Mouse (Mus musculus) spleen, embryonic (tissue): ENCODE results near the gene Vrk2.

Source experiments
- CTCF ChIA-PET: fragments of 350-600 bp; sonication (Branson Sonifier 250); formaldehyde crosslinking; loops from one replicate; lab custom pipeline; 2022; lab: Charles Lee

The Vrk2 gene

GRCm38 (mm10) chr11:26551551-26551950 is 42.2 kb downstream of the Vrk2 start:
- CTCF ChIA-PET = no interaction called here

DNA sequence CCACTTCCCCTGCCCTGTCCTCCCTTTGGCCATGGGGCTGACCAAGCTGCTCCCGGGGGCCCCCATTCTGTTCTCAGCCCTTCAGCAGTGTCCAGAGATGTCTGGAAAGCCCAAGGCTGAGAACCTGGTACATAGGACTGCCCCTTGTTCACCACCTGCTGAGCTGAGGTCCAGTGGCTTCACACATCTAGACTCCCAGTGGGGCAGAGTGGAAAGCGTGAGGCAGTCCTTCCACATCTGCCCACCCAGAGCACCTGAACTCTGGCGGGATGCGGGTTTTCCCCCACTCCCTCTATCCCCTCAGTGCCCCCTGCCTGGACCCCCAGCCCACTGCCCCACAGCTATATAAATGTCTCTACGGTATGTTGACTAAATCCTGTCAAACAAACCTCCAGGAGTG is 56.0 kb downstream of the Vrk2 start:
- CTCF ChIA-PET = no interaction called here

DNA sequence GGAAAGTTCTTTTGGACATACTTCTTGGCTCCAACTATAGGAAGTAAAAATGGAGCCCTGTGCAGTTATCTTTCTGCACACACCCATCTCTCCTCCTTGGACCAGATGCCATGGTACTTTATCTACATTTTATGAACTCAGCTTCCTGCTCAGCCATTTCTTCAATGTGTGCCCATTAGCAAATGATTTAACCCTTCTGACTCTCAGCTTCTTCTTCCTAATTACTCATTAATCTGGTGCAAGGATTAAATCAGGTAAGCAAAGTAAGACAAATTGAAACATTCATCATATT is 60.0 kb downstream of the Vrk2 start:
- CTCF ChIA-PET = no interaction called here

GRCm38 (mm10) chr11:26532994-26533827 is 60.6 kb downstream of the Vrk2 start:
- CTCF ChIA-PET = no interaction called here

- CTCF ChIA-PET = no interaction called here
These were observed 66.9 kb downstream of the Vrk2 start for GRCm38 (mm10) chr11:26526861-26527260.

- CTCF ChIA-PET = no interaction called here
These were observed 74.8 kb downstream of the Vrk2 start for GRCm38 (mm10) chr11:26518991-26519390.

GRCm38 (mm10) chr11:26516086-26516485 is 77.7 kb downstream of the Vrk2 start:
- CTCF ChIA-PET = no interaction called here

GRCm38 (mm10) chr11:26513683-26514082 is 80.1 kb downstream of the Vrk2 start:
- CTCF ChIA-PET = no interaction called here

GRCm38 (mm10) chr11:26495951-26496350 is 97.8 kb downstream of the Vrk2 start:
- CTCF ChIA-PET = interaction anchor here (0.6 kb wide), 1 partner anchor 904 kb away, joined by 6 read pairs; no protein-coding TSS in a partner anchor

DNA sequence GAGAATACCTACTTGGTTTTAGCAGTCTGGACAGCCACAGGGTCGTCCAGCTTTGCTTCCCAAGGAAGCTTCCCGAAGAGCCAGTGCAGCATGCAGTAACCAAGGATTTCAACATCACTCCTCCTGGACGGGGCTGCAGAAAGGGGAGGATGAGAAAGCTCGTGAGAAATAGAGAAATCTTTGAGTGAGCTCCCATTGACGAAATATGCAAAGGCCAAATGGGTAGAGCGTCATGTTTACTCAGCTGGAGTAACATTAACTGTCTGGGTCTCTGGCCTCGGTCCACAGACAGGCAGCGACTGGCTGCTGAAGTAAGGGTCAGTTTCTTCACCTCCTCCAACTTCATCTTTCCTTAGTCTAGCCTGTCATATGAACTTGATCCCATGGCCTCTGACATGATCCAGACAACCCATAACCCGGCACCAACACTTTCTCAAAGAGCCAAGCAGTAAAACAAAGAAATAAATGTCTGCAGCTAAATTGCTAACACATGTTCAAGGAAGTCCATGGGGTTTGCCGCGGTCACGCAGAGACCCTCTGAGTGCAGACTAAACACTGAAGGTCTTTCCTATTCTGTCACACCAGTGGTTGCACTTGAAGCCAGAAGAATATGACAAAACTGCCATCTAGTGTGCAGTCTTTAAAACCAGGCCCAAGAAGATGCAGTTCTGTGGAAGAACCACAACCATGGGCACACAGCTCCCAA is 103.9 kb downstream of the Vrk2 start:
- CTCF ChIA-PET = interaction anchor here (0.6 kb wide), 2 partner anchors 33 to 281 kb away, joined by 4 read pairs; no protein-coding TSS in a partner anchor

DNA sequence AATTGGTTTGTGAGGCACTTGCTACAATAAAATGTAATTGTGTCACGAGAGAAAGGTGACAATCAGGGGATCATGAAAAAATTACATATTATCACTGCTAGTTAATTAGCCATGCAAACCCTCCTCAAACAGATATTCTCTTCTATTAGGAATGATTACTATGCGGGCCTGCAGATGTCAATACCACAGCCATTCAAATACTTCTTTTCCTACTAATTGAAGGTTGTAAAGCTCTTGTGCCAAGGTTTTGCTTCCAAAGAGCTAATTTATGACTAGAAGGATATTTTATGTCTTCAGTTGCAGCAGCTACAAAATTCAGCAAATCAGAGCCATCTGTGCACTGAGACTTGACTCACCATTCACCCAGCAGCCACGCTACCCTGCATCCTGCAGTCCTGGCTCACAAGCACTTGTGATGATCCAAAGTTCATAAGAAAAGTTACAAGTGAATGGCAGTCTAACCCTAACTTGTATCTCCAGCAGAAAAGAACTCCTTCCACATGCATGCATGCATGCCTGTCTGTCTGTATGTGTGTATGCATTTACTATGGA is 112.0 kb downstream of the Vrk2 start:
- CTCF ChIA-PET = no interaction called here

DNA sequence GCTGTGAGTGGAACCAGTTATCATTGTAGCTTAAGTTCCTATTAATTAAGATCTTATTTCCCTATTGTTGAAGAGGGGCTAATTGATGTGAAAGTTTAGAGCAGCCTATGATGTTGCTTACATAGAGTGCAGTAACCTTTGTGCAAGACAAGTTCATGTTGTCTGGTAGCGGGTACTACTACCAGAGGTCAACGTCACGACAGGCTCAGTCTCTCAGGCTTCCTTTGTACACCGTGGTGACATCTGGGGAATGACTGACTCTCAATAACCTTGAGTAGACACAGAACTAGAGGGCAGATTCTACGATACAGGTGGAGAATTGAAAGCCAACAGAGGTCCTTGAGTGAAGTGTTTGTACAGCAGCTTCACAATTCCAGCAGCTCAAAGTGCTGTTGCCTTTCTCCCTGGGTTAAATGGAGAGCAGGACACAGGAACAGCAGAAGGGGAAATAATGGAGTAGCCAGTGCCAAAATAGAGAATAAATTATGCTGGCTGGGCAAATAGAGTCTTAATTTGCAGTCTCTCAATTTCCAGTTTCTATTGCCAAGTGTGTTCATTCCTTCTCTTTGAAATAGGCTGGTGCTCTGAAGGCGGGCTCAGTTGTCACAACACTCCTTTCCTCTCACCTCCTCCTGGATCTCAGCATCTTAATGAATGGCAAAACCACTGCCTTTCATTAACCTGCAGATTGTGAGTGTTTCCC is 116.6 kb downstream of the Vrk2 start:
- CTCF ChIA-PET = no interaction called here

DNA sequence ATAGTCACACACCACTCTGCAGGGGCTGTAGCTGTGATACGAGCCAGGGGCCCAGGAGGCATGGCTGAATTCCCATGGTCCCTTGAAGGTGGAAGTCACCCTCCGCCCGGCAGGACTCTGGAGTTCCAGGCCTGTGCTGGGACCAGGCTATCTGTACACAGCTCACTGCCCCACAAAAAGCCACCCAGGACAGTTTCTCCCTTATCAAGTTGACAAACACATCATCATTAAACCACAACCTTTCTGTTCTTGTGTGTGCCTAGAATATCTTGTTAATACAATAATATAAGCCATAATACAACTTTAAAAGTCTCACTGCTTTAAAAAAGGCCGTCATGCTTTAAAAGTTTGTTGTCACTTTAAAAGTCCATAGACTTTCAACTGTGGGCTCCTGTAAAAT is 139.7 kb downstream of the Vrk2 start:
- CTCF ChIA-PET = interaction anchor here (0.8 kb wide), 1 partner anchor 52 kb away, joined by 5 read pairs; no protein-coding TSS in a partner anchor

- CTCF ChIA-PET = no interaction called here
These were observed 141.1 kb downstream of the Vrk2 start for GRCm38 (mm10) chr11:26452693-26453092.

DNA sequence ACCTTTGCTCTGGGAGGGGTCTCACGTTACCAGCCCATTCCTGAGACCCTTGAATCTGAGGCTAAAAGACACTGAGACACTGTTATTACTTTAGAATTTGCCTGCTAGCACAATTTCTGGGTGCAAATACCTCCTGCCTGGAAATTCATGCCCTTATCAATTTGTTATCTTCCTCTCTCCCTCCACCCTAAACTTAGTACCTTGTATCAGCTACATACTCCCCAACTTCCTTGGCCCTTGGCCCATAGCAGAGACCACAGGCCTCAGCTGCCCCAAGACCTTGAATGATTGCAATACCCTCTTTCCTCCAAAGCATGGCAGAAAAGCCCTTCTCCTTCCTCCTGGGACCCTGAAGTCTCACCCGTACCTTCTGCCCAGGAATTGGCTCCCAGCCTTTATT is 142.6 kb downstream of the Vrk2 start:
- CTCF ChIA-PET = interaction anchor here (0.6 kb wide), 1 partner anchor 195 kb away, joined by 3 read pairs; no protein-coding TSS in a partner anchor

DNA sequence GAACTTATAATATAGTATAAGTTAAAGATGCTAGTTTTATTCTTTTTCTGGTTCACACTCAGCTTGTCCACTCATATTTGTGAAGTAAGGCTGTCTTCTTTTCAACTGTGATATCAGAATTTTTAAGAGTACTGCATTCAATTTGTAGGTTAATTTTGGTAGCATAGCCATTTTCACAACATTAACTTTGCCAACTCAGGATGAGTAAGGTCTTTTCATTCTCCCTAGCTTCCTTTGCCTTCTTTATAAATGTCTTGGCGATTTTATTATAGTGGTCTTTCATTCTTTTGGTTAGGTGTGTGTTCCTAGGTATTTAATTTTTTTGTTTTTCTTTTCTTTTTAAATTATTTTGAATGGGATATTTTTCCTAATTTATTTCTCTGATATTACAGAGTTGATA is 143.2 kb downstream of the Vrk2 start:
- CTCF ChIA-PET = interaction anchor here (0.6 kb wide), 1 partner anchor 195 kb away, joined by 3 read pairs; no protein-coding TSS in a partner anchor

DNA sequence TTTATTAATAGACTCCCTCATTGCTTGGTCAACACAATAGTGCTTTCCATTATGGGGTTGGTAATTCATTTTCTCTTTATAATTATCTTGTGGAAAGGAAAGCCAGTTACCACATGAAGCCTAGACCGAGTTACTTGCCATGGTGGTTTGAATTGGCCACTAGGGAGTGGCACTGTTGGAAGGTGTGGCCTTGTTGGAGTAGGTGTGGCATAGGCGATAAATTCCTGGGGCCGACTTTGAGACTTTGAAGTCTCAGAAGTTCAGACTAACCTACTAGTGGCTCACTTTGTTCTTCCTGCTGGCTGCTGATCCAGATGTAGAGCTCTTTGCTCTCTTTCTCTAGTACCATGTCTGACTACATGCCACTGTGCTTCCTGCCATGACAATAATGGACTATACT is 144.0 kb downstream of the Vrk2 start:
- CTCF ChIA-PET = no interaction called here

DNA sequence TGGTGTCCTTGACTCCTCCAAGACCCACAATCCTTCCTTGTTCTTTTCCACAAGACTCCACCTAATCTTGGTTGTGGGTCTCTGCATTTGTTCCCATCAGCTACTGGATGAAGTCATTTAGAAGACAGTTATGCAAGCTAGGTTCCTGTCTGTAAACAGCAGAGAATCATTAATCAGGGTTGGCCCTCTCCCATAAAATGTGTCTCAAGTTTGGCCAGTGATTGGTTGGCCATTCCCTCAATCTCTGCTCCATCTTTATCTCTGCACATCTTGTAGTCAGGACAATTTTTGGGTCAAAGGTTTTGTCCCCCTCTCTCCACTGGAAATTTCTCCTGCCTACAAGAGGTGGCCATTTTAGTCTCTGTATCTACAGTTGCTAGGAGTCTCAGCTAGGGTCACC is 149.4 kb downstream of the Vrk2 start:
- CTCF ChIA-PET = no interaction called here

- CTCF ChIA-PET = no interaction called here
These were observed 152.7 kb downstream of the Vrk2 start for GRCm38 (mm10) chr11:26441121-26441520.

- CTCF ChIA-PET = interaction anchor here (0.6 kb wide), 1 partner anchor 45 kb away, joined by 4 read pairs; no protein-coding TSS in a partner anchor
These were observed 156.0 kb downstream of the Vrk2 start for GRCm38 (mm10) chr11:26437818-26438217.

DNA sequence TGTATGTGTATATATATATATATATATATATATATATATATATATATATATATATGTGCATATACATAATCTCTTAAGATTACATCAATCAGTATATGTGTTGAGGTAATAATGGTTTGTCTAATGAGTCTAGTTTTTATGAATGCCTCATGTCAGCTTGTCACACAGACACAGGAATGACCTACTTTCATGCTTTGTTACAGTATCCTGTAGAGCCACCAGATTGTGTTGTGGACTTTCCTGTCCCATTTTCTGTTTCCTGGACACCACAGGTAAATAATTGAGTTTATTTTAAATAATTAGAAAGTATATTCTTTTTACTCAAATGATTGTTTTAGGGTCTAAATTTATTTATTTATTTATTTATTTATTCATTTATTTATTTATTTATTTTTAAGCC is 159.6 kb downstream of the Vrk2 start:
- CTCF ChIA-PET = no interaction called here

GRCm38 (mm10) chr11:26421472-26421871 is 172.3 kb downstream of the Vrk2 start:
- CTCF ChIA-PET = no interaction called here
